Mouse (Mus musculus) right cerebral cortex, adult 2 months (tissue): ENCODE measurements around the gene Grid2ip.
"Not testable (repeated sequence)": the region's sequence is repeated elsewhere in the genome, so short reads cannot be mapped to it uniquely, and the experiment has no call there.

ENCODE experiments used
- DNase-seq, 2 experiments: peaks; one replicate each; pipeline ENCODE4 v3.0.0; 2021 to 2022; ENCODE audit warnings: low spot score in 2 of 2

Gene Grid2ip

GRCm38 (mm10) chr5:143363678-143364615 is 6.8 kb downstream of the Grid2ip start:
- no peak for DNase-seq

GRCm38 (mm10) chr5:143367931-143368330 is 10.8 kb downstream of the Grid2ip start:
- no peak for DNase-seq

DNA sequence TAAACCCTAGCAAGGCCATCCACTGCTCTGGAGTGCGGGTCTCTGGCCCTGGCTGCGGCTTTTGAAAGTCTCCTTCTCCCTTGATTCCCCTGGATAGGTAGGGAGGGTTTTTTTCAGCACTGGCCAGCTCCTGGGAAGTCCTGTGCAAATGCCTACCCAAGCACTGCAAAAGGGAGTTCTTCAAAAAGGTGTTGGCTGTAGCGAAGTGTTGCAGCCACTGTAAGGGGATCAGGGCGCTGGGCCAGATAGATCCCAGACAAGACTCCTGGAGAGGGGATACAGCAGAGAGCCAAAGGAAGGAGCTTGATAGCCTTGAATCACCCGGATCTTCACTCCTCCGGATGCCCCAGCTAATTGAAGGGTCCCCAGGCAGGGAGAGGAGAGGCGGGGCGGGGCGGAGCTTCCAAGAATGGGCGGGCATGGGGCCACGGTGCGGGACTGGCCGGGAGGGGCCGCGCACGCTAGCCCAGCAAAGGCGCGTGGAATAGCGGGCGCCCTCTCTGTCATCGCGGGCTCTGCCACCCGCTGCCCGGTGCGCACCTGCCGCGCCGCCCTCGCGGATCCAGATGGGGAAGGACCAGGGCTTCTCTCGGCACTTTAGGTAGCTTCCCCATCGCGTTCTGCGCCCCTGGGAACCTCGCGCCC is 12.6 kb downstream of the Grid2ip start:
- DNase-seq: no peak

DNA sequence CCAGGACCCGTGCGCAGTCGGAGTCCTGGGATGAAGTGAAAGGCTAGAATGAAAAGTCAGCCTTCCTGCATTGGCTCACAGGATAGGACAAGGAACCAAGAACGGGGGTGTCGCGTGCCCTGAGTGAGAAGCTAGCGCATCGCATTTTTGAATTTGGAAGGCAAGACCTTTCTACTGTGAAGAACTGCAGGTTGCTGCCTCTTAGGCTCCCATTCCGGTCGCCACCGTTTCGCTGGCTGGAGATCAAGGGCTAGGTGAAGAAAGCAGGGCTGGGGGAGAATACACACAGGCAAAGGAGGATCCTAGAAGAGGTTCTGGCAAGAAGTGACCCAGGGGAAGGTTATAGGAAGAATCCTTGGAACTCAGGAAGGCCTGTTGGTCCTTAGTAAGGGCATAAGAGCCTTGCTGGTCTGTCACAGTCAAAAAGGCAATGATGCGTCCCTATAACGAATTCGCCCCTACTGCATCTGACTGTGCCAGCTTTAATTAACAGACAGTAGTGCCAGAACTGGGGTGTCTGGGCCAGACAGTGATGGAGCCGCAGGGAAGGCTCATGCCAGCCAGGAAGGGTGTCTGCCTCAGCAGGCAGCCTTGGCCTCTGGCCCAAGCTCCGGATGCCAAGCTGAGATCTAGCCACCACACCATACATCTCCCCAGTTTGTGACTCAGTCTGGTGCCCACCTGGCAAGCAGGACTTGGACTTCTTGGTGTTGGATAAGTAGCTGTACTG is 13.4 kb downstream of the Grid2ip start:
- no peak for DNase-seq

DNA sequence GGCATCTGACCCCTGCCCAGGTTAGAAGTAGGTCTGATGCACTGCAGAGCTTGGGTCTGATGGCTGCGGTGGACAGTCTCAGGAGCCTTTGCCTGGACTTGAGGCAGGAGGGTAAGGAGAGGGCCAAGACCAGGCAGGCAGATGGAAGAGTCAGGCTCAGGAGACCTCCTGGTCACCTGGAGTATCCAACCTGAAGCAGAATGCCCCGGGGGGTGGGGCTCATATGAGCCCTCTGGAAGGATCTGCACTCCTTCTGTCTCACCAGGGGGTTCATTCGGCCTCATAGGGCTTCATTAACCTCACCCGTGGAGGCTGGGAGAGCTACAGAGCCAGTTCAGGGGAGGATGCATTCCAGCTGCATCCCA is 14.0 kb downstream of the Grid2ip start:
- DNase-seq: no peak

- no peak for DNase-seq
Observed at GRCm38 (mm10) chr5:143372818-143373217, 15.7 kb downstream of the Grid2ip start.

DNA sequence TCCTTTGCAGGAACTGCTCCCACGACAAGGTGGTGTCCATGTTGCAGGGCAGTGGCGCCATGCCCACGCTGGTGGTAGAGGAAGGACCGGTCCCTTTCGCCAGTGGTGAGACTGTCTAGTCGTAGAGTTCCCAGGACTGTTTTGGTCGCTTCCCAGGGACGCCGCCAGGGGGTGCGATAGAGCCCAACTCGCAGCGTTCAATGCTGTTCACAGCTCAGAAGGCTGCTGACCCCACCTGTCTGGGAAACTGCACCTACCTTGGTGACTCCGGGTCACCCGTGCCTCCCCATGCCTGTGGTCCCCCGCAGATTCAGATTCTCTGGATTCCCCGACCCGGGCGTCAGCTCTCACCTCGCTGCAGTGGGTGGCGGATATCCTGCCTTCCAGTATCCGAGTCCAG is 18.1 kb downstream of the Grid2ip start:
- peak; percentile 48 to 59 for DNase-seq

DNA sequence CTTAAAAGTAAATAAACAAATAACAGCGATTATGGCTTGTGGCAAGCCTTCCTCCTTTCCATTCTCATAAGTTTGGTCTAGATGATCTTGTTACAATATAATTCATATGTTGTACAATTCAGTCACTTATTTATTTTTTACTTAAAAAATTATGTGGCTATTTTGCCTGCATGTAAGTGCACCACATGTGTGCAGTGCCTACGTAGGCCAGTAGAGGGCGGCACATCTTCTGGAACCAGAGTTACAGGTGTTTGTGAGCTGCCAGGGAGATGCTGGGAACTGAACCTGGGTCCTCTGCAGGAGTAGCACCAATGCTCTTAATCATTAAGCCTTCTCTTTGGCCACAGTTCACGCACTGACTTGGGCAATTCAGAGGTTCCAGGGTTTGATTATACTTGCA is 19.0 kb downstream of the Grid2ip start:
- DNase-seq: no peak

- DNase-seq: no peak
Observed at GRCm38 (mm10) chr5:143386797-143387621, 29.9 kb downstream of the Grid2ip start.

GRCm38 (mm10) chr5:143394184-143394583 is 37.0 kb downstream of the Grid2ip start:
- no peak for DNase-seq

GRCm38 (mm10) chr5:143394966-143395365 is 37.8 kb downstream of the Grid2ip start:
- DNase-seq: not testable (repeated sequence)

GRCm38 (mm10) chr5:143395649-143396048 is 38.5 kb downstream of the Grid2ip start:
- peak in 1 of 2 experiments; percentile 16 for DNase-seq

- DNase-seq: no peak
Observed at GRCm38 (mm10) chr5:143400501-143400900, 43.4 kb downstream of the Grid2ip start.

- DNase-seq: no peak
Observed at GRCm38 (mm10) chr5:143401556-143401955, 44.4 kb downstream of the Grid2ip start.

GRCm38 (mm10) chr5:143403221-143404147 is 46.3 kb downstream of the Grid2ip start, which contains the start of gene Kdelr2:
TSS of gene Kdelr2 (plus strand) at chr5:143403838.
- peak; percentile 87 to 92 for DNase-seq

GRCm38 (mm10) chr5:143404148-143404930 is 47.2 kb downstream of the Grid2ip start:
- no peak for DNase-seq

DNA sequence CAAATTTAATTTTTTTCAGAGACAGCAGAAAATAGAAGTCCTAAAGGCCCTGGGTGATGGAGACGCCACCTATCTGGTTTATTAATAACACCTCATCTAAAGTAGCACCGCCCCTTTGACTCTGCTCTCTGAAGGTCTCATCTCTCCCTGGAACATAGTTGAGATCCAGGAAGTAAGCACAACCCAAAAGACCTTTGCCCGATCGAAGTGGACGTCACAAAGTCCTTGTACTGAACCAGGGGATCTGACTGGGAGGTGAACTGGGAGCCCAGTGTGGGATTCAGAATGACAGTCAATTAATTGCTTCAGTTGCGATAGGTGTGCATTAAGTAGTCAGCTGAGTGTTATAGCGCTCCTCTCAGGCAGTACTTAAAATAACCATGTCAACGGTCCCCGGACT is 48.1 kb downstream of the Grid2ip start:
- DNase-seq: no peak

DNA sequence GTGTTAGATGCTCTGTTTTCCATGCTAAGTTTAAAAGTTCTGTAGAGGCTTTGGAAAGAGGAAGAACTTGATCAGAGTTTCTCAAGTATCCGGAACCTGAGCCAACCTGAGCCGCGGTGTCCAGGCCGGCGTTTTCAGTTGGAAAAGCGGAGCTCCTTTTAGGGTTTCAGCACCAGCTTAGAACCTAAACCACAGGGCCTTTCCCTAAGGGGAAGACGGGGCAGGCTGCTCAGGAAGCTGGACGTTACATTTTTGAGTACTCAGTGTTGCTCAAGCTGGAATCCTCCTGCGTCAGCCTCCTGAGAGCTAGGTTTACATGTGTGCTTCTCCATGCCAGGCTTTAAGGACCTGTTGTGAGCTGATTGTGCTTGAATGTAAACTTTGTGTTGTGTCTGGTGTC is 49.4 kb downstream of the Grid2ip start:
- DNase-seq: no peak

DNA sequence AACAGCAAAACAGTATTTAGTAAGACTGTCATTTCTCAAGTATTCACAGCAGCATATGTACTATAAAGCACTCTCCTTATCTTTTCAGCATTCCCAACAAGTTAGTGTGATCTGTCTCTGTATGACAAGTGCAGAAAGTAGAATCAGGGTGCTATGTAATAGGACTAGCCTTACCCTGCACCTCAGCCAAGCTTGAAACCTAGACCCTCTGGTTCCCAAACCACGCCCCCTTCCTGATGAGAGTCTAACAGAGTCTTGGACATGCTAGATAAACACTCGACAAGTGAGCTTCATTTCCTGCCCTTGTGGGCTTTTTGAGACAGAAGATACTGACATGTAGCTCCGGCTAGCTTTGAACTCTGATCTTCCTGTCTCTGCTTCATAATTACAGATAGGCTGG is 52.1 kb downstream of the Grid2ip start:
- DNase-seq: no peak
